Mouse (Mus musculus): ENCODE results near the gene Smarcad1. TPM values are rescaled to one million over a fixed set of nuclear protein-coding genes. Genes with fewer than 3 reads are reported as not detected.
A peak's percentile ranks its signal among the peaks of the same experiment; 100 is the strongest.

The Smarcad1 gene
- total RNA-seq, 1 experiment from 2014 or later, result 49.5 TPM

DNA sequence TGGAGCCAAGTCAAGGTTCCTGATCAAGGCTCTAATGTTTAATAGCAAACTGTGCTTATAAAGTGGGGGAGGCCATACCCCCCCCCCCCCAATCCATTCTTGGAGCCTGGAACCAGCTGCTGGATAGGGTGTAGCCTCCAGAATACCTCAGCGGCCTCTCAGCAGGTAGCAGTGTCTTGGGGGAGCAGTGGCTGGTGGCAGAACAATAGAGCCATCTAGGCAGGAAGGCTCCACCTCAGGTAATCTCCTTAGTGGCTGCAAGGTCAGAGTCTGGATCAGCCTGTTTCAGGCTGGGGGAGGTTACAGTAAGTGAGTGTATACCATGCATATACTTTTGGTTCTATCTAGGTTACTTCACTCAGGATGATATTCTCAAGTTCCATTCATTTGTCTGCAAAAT, 18.7 kb downstream of the Smarcad1 start:
- no peak for ATAC-seq (ENCODE audit: extremely low read depth, insufficient number of reproducible peaks, low FRiP score, poor library complexity, severe bottlenecking)

DNA sequence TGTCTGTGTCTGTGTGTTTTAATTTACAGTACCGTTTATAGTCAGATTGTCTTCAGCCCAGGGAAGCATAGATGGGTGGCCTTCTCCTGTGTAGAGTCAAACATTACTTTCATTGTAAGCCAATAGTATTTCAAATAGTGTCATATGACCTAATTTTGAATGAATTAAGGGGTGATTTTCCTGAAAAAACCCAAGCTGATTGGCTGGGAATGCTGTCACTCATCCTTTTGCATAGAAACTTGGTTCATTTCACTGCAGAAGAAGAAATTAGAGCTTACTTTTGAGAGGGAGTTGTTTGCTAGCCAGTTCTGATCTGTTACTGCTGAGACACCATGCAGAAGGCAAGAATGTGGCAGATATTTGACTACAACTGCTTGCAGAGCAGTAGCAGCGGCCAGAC, 32.8 kb downstream of the Smarcad1 start:
- no peak for ATAC-seq (ENCODE audit: extremely low read depth, insufficient number of reproducible peaks, low FRiP score, poor library complexity, severe bottlenecking)

DNA sequence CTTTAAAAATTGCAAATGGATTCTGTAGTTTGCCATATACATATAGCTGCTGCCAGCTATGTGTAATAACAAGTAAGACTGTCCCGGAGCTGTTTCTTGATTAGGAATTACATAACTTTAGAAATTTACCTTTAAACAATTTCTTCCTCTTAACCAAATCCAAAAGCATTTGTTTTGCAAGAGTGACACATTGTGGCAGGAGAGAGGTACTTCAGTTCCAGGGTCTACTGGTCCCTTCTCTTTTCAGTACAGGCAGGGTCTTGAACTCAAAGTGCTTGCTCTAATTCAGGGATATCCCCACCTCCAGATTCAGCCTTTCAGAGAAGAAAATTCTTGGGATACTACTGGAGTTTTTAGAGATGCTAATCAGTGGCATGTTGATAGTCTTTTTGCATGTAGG, 36.8 kb downstream of the Smarcad1 start:
- ATAC-seq (ENCODE audit: extremely low read depth, insufficient number of reproducible peaks, low FRiP score, poor library complexity, severe bottlenecking), result 0 out of 2 replicates have a peak, but pooled peaks have one; percentile 23

DNA sequence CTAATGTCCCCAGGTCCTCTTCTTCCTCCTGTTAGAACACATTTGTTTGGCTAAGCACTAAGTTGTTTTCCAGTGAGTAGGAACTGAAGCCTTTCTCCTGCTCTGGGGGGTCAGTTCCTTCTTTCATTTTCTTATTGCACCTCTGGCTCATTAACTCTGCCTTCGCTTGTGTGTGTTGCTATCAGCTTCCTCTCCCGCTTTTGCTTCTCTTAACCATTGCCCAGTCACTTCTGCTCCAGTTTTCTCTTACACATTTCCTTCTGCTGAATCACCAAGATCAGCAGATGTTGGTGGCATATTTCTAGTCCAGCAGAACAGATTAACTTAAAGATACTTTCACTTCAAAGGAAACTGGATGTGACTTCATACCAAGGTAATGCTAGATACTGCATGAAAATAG, 72.5 kb downstream of the Smarcad1 start:
- ATAC-seq (ENCODE audit: extremely low read depth, insufficient number of reproducible peaks, low FRiP score, poor library complexity, severe bottlenecking), result no peak

DNA sequence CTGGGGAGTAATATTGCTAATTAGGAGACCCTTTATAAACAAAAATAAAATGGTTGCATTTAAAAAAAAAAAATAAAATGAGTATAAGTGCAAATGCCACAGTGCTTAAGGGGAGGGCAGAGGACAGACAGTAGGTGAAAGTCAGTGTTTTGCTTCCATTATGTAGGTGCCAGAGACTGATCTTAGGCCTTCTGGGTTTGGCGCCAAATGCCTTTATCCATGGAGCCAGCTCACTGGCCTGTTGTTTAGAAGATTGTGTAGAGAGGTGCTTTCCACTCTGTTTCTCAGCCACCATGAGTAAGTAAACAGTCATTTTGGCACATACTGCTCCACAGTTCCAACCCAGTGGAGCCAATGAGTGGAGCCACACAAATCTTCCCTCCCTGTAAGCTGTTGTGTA, 75.2 kb downstream of the Smarcad1 start:
- no peak for ATAC-seq (ENCODE audit: extremely low read depth, insufficient number of reproducible peaks, low FRiP score, poor library complexity, severe bottlenecking)

DNA sequence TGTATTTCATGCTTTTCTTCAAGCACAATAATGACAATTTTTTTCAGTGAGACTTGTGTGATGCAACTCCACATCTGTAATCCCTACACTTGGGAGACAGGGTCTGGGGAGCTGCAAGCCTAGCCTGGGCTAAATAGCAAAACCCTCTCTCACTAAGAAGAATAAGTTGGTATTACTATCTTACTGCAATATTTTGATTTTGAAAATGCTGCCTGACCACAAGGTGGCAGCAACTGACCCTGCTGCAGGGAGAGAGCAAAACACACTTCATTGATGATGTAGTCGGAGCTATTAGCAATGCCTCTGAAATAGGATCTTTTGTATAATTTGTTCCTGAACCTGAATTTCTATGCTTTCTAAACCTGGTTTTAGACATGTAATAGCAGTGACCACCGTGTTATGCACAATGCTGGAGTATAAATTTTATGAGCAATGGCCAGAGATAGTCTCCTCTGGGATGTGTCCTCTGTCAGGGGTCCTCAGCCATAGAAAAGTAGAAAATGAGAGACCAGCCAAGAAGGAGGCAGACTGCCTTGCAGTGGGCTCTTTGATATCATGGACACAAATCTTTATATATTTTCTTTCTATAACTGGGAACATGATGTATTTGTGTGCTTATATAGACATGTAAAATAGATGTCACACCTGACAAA, 83.8 kb downstream of the Smarcad1 start:
- ATAC-seq (ENCODE audit: extremely low read depth, insufficient number of reproducible peaks, low FRiP score, poor library complexity, severe bottlenecking), result peak; percentile 53; the same call in 1 of the 2 replicates

DNA sequence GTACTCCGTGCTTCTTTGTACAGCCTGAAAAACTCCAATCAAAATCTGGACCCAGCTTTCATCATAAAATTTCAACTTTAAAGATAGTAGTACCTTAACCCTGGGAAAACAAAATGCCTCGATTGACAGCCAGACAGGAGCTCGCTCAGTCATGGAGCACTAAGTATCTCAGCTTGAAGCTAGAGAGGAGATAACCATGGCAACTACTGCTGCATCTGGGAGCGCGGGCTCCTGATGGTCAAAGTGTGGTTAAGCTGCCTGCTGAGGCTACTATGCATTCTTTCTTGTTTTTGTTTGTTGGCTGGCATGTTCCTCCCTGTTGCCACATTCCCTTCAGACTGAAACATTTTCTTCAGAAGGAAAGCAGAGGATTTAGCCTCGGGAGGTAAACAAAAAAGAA, 90.0 kb downstream of the Smarcad1 start:
- ATAC-seq (ENCODE audit: extremely low read depth, insufficient number of reproducible peaks, low FRiP score, poor library complexity, severe bottlenecking), result no peak

DNA sequence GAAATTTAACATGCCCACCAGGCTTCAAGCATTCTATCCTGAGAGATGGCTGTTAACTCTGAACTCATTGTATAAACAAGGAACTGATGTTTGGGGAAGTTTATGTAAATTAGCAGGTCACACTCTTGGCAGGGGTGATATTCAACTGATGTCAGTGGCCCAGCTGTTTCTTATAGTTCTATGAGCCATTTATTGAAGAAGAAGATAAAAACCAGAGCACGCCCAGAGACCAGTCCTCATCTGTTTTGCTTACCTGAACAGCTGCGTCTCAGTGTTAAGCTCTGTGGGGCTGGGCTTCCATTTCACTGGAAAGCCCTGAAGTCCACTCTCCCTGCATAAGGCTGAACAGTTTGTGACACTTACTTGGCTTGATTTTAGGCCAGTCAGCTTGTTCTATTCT, 95.4 kb downstream of the Smarcad1 start:
- ATAC-seq (ENCODE audit: extremely low read depth, insufficient number of reproducible peaks, low FRiP score, poor library complexity, severe bottlenecking), result no peak

DNA sequence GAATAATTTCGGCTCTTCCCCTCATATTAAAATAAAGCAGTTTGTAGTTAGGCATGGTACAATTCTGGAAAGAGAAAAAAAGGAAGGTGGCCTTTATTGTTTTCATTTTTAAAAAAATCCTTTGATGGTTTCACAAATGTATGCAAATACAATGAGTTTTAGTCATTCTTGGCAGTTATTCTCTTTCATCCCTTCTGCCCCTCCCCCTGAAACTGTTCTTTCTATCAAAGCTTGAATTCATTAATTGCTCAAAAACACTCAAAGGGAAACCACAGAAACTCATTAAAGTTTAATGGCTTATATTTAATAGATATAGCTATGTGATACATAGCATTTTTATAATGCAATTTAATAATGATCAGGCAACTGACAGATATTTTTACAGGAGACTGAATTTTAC, 95.9 kb downstream of the Smarcad1 start:
- ATAC-seq (ENCODE audit: extremely low read depth, insufficient number of reproducible peaks, low FRiP score, poor library complexity, severe bottlenecking), result no peak

DNA sequence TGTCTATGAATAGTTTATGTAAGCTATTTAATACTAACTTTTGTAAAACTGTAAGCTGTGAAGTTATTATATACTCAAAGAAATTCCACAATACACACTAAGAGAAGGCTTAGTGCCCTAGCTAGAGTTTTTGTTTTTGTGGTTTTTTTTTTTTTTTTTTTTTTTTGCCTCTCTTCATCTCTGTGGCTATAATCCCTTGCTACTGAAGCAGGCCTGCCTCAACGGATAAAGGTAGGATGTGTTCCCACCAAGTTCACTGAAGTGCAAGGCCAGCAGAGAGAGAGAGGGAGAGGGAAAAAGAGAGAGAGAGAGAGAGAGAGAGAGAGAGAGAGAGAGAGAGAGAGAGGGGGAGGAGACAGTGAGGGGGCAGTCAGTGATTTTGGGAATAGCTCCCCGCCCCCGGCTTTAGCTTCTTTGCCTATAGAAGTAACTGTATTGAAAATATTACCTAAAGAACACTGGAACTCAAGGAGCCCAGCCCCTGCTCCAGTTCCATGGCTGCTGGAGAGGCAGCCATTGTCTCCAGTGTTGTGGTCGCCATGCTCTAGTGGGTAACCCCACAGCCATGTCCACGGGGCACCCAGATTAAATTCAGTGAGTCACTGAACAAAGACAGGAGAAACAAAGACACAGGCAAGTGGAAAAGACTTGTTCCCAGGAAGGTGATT, 97.8 kb downstream of the Smarcad1 start:
- ATAC-seq (ENCODE audit: extremely low read depth, insufficient number of reproducible peaks, low FRiP score, poor library complexity, severe bottlenecking), result no peak; the same call in 1 of the 2 replicates

DNA sequence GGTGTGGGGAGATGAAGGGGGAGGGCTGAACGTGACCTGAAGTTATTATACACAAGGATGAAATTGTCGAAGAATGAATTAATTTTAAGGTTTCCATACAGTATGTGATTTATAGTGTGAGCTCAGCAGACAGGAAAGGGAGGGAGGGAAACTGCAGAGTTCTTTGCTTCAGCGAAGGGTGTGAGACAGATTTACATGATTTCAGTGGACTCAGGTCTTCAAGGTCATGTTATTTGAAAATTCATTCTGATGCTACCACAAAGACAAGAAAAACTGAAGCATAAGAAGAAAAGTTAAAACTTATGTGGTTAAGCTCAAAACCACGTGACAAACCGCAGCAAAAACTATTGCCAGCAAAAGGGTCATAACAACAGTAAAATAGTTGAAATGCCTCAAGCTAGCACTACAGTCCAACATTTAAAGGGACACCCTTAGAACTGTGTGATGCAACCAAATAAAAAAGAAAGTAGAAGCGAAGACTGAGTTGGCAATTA, 98.4 kb downstream of the Smarcad1 start:
- no peak for ATAC-seq (ENCODE audit: extremely low read depth, insufficient number of reproducible peaks, low FRiP score, poor library complexity, severe bottlenecking)

DNA sequence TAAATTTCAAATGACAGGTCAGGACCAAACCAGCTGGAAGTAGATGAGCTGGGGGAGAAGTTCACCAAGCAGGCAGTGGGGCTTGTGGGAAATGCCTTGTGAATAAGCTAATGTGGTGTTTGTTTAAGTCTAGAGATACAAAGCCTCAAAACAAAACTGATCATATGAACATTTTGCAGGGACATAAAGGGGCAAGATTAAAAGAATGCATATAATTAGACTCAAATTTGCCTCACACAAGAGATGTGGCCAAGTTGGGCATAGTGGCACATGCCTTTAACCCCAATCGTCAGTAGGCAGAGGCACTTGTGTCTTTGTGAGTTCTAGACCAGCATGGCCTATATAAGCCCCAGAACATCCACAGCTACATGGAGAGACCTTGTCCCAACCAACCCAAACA, 99.9 kb downstream of the Smarcad1 start:
- ATAC-seq (ENCODE audit: extremely low read depth, insufficient number of reproducible peaks, low FRiP score, poor library complexity, severe bottlenecking), result no peak

DNA sequence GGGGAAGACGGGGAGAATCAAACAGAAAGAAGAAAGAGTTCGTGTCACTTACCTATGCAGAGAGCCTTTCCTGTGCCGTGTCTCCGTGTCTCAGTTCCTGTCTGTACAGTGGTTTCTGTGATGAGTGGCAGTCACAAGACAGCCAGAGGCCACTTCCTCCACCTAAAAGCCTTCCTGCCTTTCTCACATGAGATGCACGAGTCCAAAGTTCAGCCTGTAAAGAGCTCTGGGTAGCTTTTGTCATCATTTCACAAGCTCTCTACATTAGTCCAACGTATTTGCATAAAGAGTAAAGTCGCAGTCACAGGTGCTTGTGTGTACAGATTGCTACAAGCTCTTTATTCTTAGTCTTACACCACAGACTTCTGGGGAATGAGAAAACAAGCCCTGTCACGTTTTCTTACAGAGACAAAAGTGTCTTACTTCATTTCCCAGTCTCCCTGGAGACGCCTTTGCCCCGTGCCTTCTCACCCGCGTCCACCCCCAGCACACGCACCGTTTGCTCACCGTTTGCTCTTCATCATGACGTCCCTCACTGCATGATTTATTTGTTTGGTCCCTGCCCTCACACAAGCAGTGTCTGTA, 102.3 kb downstream of the Smarcad1 start, which contains the start of gene Hpgds:
Gene Hpgds, minus strand, starts transcription at position 288 of the 585 bp plus-strand sequence.
- ATAC-seq (ENCODE audit: extremely low read depth, insufficient number of reproducible peaks, low FRiP score, poor library complexity, severe bottlenecking), result peak; percentile 83

DNA sequence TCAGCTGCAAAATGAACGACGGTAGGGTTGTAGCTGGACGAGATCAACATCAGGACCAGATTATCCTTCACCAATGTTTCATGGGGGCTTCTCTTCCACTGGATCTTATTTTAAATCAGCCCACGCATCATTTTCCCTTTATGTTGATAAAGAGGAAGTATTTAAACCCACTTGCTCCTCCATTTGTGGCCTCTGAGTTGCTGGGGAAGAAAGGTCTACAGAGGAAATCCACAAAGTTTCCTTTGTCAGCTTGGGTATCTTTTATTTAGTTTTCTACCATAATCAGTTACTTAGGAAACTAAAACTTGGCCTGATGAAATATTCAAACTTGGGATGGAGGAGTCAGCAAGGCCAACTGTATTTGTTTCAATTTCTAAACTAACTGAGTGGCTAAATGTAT, 104.0 kb downstream of the Smarcad1 start:
- ATAC-seq (ENCODE audit: extremely low read depth, insufficient number of reproducible peaks, low FRiP score, poor library complexity, severe bottlenecking), result no peak

DNA sequence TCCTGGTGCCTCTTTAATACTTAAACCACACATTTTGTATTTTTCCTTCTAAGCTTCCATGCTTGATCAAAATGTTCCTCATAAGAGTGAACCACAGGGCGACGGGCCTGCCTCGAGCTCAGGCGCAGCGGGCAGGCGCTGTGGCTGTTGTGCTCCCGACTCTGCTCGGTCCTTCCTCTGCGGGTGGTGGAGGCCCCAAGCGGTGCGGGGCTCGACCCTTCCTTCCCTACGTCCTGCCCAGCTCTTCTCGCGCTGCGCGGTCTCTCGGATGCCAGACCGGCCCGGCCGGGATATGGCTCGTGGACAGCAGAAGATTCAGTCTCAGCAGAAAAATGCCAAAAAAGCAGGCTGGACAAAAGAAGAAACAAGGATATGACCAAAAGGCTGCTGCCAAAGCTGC, 108.3 kb downstream of the Smarcad1 start:
- no peak for ATAC-seq (ENCODE audit: extremely low read depth, insufficient number of reproducible peaks, low FRiP score, poor library complexity, severe bottlenecking)

DNA sequence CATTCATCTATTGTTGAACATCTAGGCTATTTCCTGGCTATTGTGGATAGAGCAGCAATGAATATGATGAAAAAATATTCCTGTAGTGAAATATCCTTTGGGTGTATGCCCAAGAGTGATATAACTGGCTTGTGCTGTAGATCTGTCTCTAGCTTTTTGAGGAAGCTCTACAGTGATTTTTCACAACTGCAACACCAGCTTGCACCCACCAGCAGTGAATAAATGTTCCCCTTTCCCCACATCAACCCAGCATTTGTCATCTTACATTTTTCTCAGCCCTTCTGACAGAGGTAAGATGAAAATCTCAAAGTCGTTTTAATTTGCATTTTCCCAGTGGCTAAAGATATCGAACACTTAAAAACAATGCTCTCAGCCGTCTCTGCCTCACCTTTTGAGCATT, 111.2 kb downstream of the Smarcad1 start:
- ATAC-seq (ENCODE audit: extremely low read depth, insufficient number of reproducible peaks, low FRiP score, poor library complexity, severe bottlenecking), result no peak

DNA sequence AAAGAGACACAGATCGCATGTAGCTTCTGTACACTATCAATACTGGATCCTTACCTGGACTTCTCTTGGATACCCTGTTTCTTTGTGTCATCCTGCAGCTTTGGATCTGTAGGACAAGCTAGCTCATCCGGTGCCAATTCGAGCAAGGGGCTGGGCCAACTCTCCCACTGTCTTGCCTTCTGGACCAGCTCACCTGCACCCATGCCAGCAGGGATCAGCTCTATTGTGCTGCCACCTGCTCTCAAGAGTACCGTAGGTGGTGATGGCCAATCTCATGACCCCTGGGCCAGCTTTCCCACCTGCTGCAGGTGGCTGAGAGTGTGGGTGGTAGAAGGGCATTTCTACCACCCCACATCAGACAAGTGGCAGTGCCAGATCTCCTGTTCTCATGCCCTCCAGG, 114.7 kb downstream of the Smarcad1 start:
- no peak for ATAC-seq (ENCODE audit: extremely low read depth, insufficient number of reproducible peaks, low FRiP score, poor library complexity, severe bottlenecking)

DNA sequence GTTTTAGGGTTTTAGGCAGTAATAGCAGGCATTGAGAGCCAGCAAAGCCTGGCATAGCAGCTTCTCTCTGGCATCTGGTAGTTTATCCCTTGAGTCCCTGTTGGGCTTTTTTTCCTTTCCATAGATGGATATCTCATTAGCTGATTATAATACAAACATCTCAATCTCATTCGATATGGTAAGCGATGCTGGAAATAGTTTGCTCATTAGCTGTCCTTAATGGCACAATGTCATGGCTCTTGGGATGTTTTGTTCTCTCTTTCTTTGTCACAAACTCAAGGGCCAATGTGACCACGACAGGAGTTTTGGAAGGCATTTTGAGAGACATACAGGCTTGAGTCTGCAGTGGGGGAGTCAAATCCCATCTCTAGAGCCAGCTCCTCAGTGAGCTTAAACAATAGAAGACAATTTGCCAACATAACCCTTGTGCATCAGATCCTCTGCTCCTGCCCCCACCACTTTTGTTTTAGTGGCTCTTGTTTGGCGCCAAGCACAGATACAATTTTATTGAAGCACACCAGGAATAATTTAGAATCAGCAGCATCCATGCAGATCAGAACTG, 117.1 kb downstream of the Smarcad1 start:
- no peak for ATAC-seq (ENCODE audit: extremely low read depth, insufficient number of reproducible peaks, low FRiP score, poor library complexity, severe bottlenecking)

DNA sequence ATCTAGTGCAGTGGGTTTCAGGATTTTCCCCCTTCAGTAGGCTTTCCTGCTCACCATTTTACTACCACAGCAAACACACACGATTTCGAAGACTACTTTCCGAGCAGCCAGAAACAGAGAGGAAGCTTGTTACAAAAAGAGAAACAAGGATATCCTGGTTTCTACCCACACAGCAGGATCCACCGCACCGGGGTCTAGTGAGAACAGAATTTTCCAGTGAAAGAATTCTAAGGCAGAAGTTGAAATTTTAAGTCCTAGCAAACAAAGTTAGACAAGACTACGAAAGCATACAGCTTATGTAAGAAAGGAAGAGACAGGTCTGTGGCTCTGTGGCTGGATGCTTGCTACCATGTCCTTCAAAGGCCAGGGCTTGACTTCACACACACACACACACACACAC, 121.8 kb downstream of the Smarcad1 start:
- ATAC-seq (ENCODE audit: extremely low read depth, insufficient number of reproducible peaks, low FRiP score, poor library complexity, severe bottlenecking), result no peak

DNA sequence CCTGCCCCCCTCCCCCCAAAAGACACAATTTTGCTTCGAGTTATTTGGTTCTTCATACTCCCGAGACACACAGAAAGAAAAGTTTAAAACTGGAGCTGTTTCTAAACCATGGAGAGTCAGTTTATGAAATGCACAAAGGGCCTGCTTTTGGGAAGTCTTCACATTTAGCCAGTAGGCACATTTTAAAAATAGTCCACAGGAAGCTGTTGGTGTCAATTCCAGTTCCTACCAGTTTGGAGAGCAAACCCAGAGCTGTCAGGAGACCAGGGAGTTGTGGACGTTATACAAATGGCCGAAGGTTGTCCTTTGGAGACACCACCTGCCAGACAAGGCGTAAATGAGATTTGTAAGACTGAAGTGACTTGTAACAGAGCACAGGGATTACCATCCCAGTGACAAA, 122.6 kb downstream of the Smarcad1 start:
- ATAC-seq (ENCODE audit: extremely low read depth, insufficient number of reproducible peaks, low FRiP score, poor library complexity, severe bottlenecking), result no peak

Measured in neutrophil, adult 5-6 weeks (primary cell).